Mouse (Mus musculus): ENCODE data around the gene Smarcc1. TPM values are rescaled to one million over a fixed set of nuclear protein-coding genes. Genes with fewer than 3 reads are reported as not detected.

The Smarcc1 gene
- polyA plus RNA-seq, 1 experiment from 2014 or later = 111 TPM

GRCm38 (mm10) chr9:110244889-110245589 is 127.5 kb downstream of the Smarcc1 start:
- peaks cover 30% of the 10 kb centered on the region; the same call in 1 of the 2 replicates for H3K36me3 ChIP-seq
- peak overlapping the region; percentile 98 for H3K4me2 ChIP-seq
- peaks cover 45% of the 10 kb centered on the region for H3K4me1 ChIP-seq (replicated peaks)
- no peaks in the 10 kb centered on the region for H3K9me3 ChIP-seq
- H3K27me3 ChIP-seq = no peaks in the 10 kb centered on the region
- under 1% methylated on average over 75 of the region's 93 CpGs for WGBS
- peak overlapping the region; percentile 82 for H3K4me3 ChIP-seq
- H3K9ac ChIP-seq = peak overlapping the region; percentile 90
- ATAC-seq (ENCODE audit: low read depth) = peak; percentile 66
- H3K27ac ChIP-seq (replicated peaks) = peak overlapping the region; percentile 93

DNA sequence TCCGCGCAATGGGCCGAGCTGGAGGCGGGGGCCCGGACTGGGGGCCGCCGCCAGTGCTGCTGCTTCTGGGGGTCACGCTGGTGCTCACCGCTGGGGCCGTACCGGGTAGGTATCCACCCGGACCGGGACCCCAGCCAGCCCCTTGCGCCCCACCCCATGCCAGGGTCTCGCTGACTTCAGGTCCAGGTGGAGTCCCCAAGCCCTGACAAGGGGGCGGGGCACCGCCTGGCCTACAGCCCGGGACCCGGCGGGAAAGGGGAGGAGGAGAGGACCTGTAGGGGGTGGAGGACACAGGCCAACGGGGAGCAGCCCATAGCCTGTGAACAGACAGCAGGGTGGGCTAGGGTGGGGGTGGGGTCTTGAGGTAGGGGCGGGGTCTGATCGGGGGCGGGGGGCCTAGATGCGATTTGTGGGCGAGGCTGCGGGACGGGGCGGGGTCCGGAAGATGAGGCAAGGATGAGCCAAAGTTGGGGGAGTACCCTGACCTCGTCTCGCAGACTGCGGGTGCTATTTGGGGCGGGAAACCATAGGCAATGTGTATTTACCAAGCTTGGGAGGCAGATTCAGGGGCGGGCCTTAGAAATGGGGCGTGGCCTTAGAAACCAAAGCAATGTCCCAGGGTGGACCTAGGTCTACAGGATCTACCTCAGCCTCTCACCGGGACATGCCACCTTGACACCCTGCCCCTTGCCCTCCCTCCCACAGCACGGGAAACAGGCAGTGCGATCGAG is 128.2 kb downstream of the Smarcc1 start:
- peak overlapping the region; percentile 90 for H3K9ac ChIP-seq
- peak; percentile 78 for ATAC-seq (ENCODE audit: low read depth)
- under 1% methylated on average over 35 of the region's 40 CpGs for WGBS
- peak overlapping the region; percentile 82 for H3K4me3 ChIP-seq
- peaks cover 25% of the 10 kb centered on the region; the same call in 1 of the 2 replicates for H3K36me3 ChIP-seq
- no peaks in the 10 kb centered on the region for H3K9me3 ChIP-seq
- H3K27ac ChIP-seq (replicated peaks) = peak overlapping the region; percentile 93
- peaks cover 53% of the 10 kb centered on the region for H3K4me1 ChIP-seq (replicated peaks)
- no peaks in the 10 kb centered on the region for H3K27me3 ChIP-seq
- H3K4me2 ChIP-seq = peak overlapping the region; percentile 98

GRCm38 (mm10) chr9:110246321-110246640 is 128.8 kb downstream of the Smarcc1 start:
- no peaks in the 10 kb centered on the region for H3K27me3 ChIP-seq
- ATAC-seq (ENCODE audit: low read depth) = peak; percentile 11
- H3K4me3 ChIP-seq = peak overlapping the region; percentile 82
- peaks cover 58% of the 10 kb centered on the region for H3K4me1 ChIP-seq (replicated peaks)
- H3K9me3 ChIP-seq = no peaks in the 10 kb centered on the region
- peak overlapping the region; percentile 98 for H3K4me2 ChIP-seq
- H3K27ac ChIP-seq (replicated peaks) = peak overlapping the region; percentile 93
- peak overlapping the region; percentile 90 for H3K9ac ChIP-seq
- H3K36me3 ChIP-seq = peaks cover 20% of the 10 kb centered on the region; the same call in 1 of the 2 replicates
- WGBS = 30% methylated on average over 13 of the region's 13 CpGs

- no peak for ATAC-seq (ENCODE audit: low read depth)
- H3K4me2 ChIP-seq = peak overlapping the region; percentile 98
- 0 out of 2 replicates have a peak overlapping the region, but pooled peaks have one; percentile 26 for H3K9ac ChIP-seq
- H3K27me3 ChIP-seq = no peaks in the 10 kb centered on the region
- H3K36me3 ChIP-seq = peaks cover 12% of the 10 kb centered on the region; the same call in 1 of the 2 replicates
- peaks cover 61% of the 10 kb centered on the region for H3K4me1 ChIP-seq (replicated peaks)
- peak overlapping the region; percentile 93 for H3K27ac ChIP-seq (replicated peaks)
- 85% methylated on average over 10 of the region's 10 CpGs for WGBS
- H3K4me3 ChIP-seq = no peak overlapping the region
- no peaks in the 10 kb centered on the region for H3K9me3 ChIP-seq
Observed at GRCm38 (mm10) chr9:110247049-110247448, 129.5 kb downstream of the Smarcc1 start.

- H3K4me1 ChIP-seq (replicated peaks) = peaks cover 61% of the 10 kb centered on the region
Observed at GRCm38 (mm10) chr9:110248861-110249260, 131.4 kb downstream of the Smarcc1 start.

GRCm38 (mm10) chr9:110249823-110250543 is 132.5 kb downstream of the Smarcc1 start:
- ATAC-seq (ENCODE audit: low read depth) = peak; percentile 81
- peak overlapping the region; percentile 44 for H3K4me2 ChIP-seq
- no peaks in the 10 kb centered on the region for H3K27me3 ChIP-seq
- H3K27ac ChIP-seq (replicated peaks) = peak overlapping the region; percentile 92
- peak overlapping the region; percentile 63 for H3K9ac ChIP-seq
- H3K4me1 ChIP-seq (replicated peaks) = peaks cover 52% of the 10 kb centered on the region
- H3K36me3 ChIP-seq = 0 out of 2 replicates have a peak, but pooled peaks cover 11% of the 10 kb centered on the region
- WGBS = 3% methylated on average over 11 of the region's 11 CpGs
- peak overlapping the region; percentile 5 for H3K4me3 ChIP-seq
- H3K9me3 ChIP-seq = no peaks in the 10 kb centered on the region

More at GRCm38 (mm10) chr9:110248861-110249260, 131.4 kb downstream of the Smarcc1 start:
- WGBS = 51% methylated on average over 2 of the region's 2 CpGs
- ATAC-seq (ENCODE audit: low read depth) = no peak
- H3K4me3 ChIP-seq = no peak overlapping the region
- no peaks in the 10 kb centered on the region for H3K27me3 ChIP-seq
- peak overlapping the region; percentile 92 for H3K27ac ChIP-seq (replicated peaks)
- H3K36me3 ChIP-seq = 0 out of 2 replicates have a peak, but pooled peaks cover 11% of the 10 kb centered on the region
- H3K4me2 ChIP-seq = peak overlapping the region; percentile 44
- no peaks in the 10 kb centered on the region for H3K9me3 ChIP-seq
- H3K9ac ChIP-seq = no peak overlapping the region

GRCm38 (mm10) chr9:110250776-110251175 is 133.3 kb downstream of the Smarcc1 start:
- Histone ChIP-seq H3K27me3 (no peaks in the 10 kb centered on the region), H3K27ac (replicated peaks) (peak overlapping the region; percentile 92), H3K4me1 (replicated peaks) (peaks cover 59% of the 10 kb centered on the region), H3K4me2 (peak overlapping the region; percentile 44), H3K36me3 (0 out of 2 replicates have a peak, but pooled peaks cover 11% of the 10 kb centered on the region), H3K9me3 (no peaks in the 10 kb centered on the region), H3K4me3 (no peak overlapping the region), H3K9ac (peak overlapping the region; percentile 63; the same call in 1 of the 2 replicates)
- WGBS = 76% methylated on average over 14 of the region's 14 CpGs
- no peak for ATAC-seq (ENCODE audit: low read depth)

DNA sequence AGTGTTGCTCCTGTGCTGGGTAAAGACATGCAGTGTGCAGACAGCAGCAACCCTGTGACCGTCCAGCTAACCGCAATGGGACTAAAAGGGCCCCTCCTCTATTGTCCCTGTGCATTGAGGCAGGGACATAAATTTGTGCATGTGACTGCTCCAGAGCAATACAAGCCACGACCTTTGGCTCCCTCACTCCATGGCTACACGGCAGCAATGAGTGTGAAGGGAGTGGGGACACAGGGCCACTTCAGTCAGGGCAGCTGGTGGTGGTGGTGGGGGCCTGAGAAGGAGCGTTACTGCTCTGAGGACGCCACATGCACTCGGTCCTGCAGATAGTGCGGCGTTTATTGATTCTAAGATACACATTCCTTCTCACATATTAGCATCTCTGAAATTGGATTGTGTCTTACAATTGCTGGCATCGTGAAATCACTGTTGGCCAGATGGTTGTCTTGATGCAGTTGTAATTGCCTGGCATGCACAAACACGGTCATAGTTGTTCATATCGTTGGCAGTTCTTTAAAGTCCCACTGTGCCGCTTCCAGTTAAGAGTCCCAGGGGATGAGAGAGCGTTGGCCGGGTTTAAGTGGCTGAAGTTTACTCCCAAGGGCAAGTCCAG is 138.0 kb downstream of the Smarcc1 start:
- whole genome bisulfite sequencing = 13% methylated on average over 15 of the region's 15 CpGs
- peak overlapping the region; percentile 11; the same call in 1 of the 2 replicates for H3K4me2 ChIP-seq
- peak; percentile 85 for ATAC-seq (ENCODE audit: low read depth)

DNA sequence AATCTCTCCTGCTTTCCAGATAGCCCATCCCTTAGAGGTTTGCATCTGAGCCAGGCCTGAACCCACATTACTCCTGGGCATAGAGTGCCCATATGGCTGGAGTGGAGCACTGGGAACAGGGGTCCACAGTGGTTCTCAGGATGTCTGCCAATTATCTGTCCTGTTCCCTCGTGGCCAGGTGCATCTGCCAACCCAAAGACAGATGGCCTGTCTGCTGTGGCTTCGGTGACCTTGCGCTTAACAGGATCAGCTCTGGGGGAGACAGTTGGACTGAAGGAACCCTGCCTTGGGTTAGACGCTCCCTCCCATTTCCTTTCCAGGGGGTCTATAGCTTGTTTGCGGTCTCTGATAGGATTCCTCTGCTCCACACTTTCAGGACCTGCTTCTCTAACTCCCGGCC is 141.1 kb downstream of the Smarcc1 start:
- H3K4me2 ChIP-seq = no peak overlapping the region
- peaks cover 35% of the 10 kb centered on the region for H3K4me1 ChIP-seq (replicated peaks)
- whole genome bisulfite sequencing = 62% methylated on average over 6 of the region's 6 CpGs
- no peak for ATAC-seq (ENCODE audit: low read depth)
- H3K27ac ChIP-seq (replicated peaks) = peak overlapping the region; percentile 14; the same call in 1 of the 2 replicates
- no peak overlapping the region for H3K4me3 ChIP-seq
- H3K36me3 ChIP-seq = peaks cover 39% of the 10 kb centered on the region
- no peaks in the 10 kb centered on the region for H3K9me3 ChIP-seq
- no peaks in the 10 kb centered on the region for H3K27me3 ChIP-seq
- H3K9ac ChIP-seq = no peak overlapping the region

More for the DNA sequence above, 138.0 kb downstream of the Smarcc1 start:
- Histone ChIP-seq H3K9ac (peak overlapping the region; percentile 26; the same call in 1 of the 2 replicates), H3K27ac (replicated peaks) (peak overlapping the region; percentile 76), H3K4me1 (replicated peaks) (peaks cover 46% of the 10 kb centered on the region), H3K36me3 (peaks cover 17% of the 10 kb centered on the region), H3K9me3 (no peaks in the 10 kb centered on the region), H3K27me3 (no peaks in the 10 kb centered on the region), H3K4me3 (no peak overlapping the region)

DNA sequence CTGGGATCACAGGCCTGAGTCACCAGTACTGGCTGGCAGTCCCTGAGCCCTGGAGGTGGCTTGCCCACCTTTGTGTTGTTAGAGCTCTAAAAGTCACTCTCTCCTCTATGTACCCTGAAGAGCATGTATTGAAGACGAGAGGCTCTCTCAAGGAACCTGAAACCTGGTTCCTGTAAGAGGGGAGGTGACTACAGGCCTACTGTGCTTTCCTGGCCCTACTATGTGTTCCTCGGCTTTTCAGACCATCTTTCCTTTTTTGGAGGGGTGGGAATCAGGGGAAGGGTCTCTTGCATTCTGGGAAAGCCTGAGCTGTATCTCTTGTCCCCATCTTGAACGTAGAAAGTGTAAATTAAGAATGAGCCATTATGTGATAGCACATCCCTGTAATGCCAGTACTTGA is 141.6 kb downstream of the Smarcc1 start:
- H3K4me3 ChIP-seq = no peak overlapping the region
- H3K9ac ChIP-seq = no peak overlapping the region
- no peak overlapping the region for H3K4me2 ChIP-seq
- no peaks in the 10 kb centered on the region for H3K27me3 ChIP-seq
- peaks cover 39% of the 10 kb centered on the region for H3K36me3 ChIP-seq
- 0 out of 2 replicates have a peak overlapping the region, but pooled peaks have one; percentile 14 for H3K27ac ChIP-seq (replicated peaks)
- 88% methylated on average over 3 of the region's 3 CpGs for WGBS
- H3K9me3 ChIP-seq = no peaks in the 10 kb centered on the region
- no peak for ATAC-seq (ENCODE audit: low read depth)
- H3K4me1 ChIP-seq (replicated peaks) = peaks cover 35% of the 10 kb centered on the region

GRCm38 (mm10) chr9:110263181-110263580 is 145.7 kb downstream of the Smarcc1 start:
- 49% methylated on average over 8 of the region's 8 CpGs for WGBS
- Histone ChIP-seq H3K27me3 (no peaks in the 10 kb centered on the region), H3K4me1 (replicated peaks) (peaks cover 6% of the 10 kb centered on the region), H3K36me3 (peaks cover 39% of the 10 kb centered on the region), H3K4me2 (no peak overlapping the region), H3K9ac (no peak overlapping the region), H3K27ac (replicated peaks) (no peak overlapping the region), H3K9me3 (no peaks in the 10 kb centered on the region), H3K4me3 (no peak overlapping the region)
- ATAC-seq (ENCODE audit: low read depth) = peak; percentile 59
